Mouse (Mus musculus) stomach, embryonic 16.5 days (tissue): ENCODE measurements around the gene Sde2. TPM values are rescaled to one million over a fixed set of nuclear protein-coding genes. Genes with fewer than 3 reads are reported as not detected.

Source experiments
- ATAC-seq: fragments of 200-750 bp; cut with Nextera tagmentation; 2 replicates; pipeline ENCODE4 v1.8.0; 2017; ENCODE audit warnings: moderate number of reproducible peaks, moderate TSS enrichment; ENCODE audit not compliant: insufficient read depth, low FRiP score
- H3K27ac ChIP-seq: fragments of 300-500 bp; sonication (generic); 2 replicates; pipeline ENCODE4 v1.5.1; 2014; ENCODE audit warnings: low read length
- H3K27me3 ChIP-seq: fragments of 300-500 bp; sonication (generic); 2 replicates; pipeline ENCODE4 v1.6.1; 2014; ENCODE audit warnings: low read length, control low read depth, mixed read lengths; ENCODE audit not compliant: control insufficient read depth, insufficient read depth
- H3K36me3 ChIP-seq: fragments of 300-500 bp; sonication (generic); 2 replicates; pipeline ENCODE4 v1.6.1; 2014; ENCODE audit warnings: low read length; ENCODE audit not compliant: control insufficient read depth, insufficient read depth
- H3K4me1 ChIP-seq: fragments of 300-500 bp; sonication (generic); 2 replicates; pipeline ENCODE4 v1.6.1; 2014; ENCODE audit warnings: low read length, control low read depth, mixed read lengths; ENCODE audit not compliant: control insufficient read depth, insufficient read depth
- H3K4me2 ChIP-seq: fragments of 300-500 bp; sonication (generic); 2 replicates; pipeline ENCODE4 v1.6.1; 2014; ENCODE audit warnings: low read depth, low read length, mixed read lengths
- H3K4me3 ChIP-seq: fragments of 300-500 bp; sonication (generic); replicated peaks from 2 replicates; pipeline ENCODE4 v1.5.1; 2014; ENCODE audit warnings: mild to moderate bottlenecking, low read length
- H3K9ac ChIP-seq: fragments of 300-500 bp; sonication (generic); 2 replicates; pipeline ENCODE4 v1.6.1; 2014; ENCODE audit warnings: low read length
- H3K9me3 ChIP-seq: fragments of 300-500 bp; sonication (generic); replicated peaks from 2 replicates; pipeline ENCODE4 v1.6.1; 2016; ENCODE audit warnings: low read length, control low read depth; ENCODE audit not compliant: control insufficient read depth
- WGBS: fragments of 180-500 bp; shearing (Covaris S2); extraction: QIAGEN DNeasy Blood & Tissue Kit; methylation state at CpG from one replicate; pipeline ENCODE4 v1.1.7; 2014; 5-methylcytosine and 5-hydroxymethylcytosine counted together
- polyA plus RNA-seq: library from polyadenylated mRNA; unstranded; fragments of >200 nt; fragmentation: Nextera tagmentation; extraction: Ambion mirVana; gene quantifications from 2 replicates; pipeline ENCODE4 v1.2.1, GENCODE M21; 2015

Sde2 gene
- polyA plus RNA-seq: 34.9 and 36.5 TPM in 2 replicates

DNA sequence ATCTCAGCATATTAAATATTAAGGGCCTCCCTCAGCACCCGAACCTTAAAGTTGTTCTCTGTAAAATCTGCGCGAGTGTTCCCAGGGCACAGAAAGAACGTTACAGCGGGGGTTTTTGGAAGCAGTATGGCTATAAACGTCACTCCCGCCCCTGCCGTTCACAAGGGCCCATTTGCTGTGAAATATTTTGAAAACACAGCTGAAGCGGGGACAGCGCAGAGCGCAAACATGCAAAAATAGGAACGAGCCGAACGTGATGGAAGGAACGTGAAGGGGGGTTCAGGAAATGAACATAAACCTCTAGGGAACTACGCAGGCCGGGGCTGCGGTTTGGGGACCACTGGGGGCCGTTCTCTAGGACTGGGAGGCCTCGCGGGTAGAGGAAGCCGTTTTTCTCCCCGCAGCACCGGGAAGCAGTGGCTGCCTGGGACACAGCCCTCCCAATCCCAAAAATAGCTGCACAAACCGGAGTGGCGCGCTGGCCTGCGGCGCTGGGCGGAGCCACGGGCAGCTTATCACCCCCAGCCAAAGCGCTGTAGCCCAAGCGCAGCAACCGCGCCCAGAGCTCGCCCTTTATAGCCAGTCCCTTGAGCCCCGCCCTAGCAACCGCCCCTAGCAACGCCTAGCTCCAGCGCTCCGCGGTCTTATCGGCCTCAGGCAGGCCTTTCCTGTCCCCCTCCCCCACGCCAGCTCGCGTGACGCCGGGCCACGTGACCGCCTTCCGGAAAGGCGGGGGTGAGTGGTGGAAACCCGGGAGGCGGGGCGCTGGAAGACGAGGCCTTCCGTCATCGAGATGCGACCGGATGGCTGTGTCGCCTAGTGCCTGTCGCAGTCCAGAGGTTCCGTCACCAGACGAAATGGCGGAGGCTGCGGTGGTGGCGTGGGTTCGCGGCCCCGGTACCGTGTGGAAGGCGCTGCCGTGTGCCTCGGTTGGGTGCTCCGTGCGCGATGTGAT lies at the start of gene Sde2:
Sde2 (plus strand) TSS at position 812 of the 955 bp plus-strand sequence.
- H3K4me3 ChIP-seq: peak within 1 kb of the TSS; percentile 82
- peak within 1 kb of the TSS; percentile 82 for H3K4me2 ChIP-seq
- under 1% methylated on average over 77 of the region's 77 CpGs for WGBS
- no peaks in the 10 kb centered on the region for H3K27me3 ChIP-seq
- H3K9ac ChIP-seq: peak within 1 kb of the TSS; percentile 87
- no peaks in the 10 kb centered on the region for H3K9me3 ChIP-seq
- peaks cover 27% of the 10 kb centered on the region for H3K4me1 ChIP-seq
- H3K27ac ChIP-seq: peak within 1 kb of the TSS; percentile 100
- H3K36me3 ChIP-seq: no peaks in the 10 kb centered on the region
- peak; percentile 99 for ATAC-seq

DNA sequence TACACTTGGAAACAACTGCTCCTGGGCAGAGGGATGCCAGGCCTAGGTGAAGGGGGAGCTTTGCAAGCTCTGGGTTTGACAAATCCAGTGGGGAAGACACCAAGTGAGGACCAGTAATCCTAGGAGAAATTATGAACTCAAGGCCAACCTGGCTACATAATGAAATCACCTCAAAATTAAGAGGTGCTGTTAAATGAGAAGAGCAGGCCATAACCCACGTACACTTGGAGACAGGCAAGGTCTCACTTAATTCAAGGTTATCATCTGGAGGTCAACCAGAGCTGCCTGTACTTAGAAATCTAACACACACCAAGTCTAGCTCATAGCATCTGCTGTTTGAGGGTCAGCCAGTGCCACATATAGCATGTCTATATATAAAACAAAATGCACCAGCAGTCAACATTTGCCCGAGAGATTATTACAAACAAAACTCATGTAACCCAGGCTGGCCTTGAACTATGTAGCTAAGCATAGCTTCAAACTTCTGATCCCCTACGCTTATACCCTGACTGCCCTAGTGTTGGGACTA lies 49.4 kb upstream of the Sde2 start:
- Histone ChIP-seq H3K27me3 (no peaks in the 10 kb centered on the region), H3K9me3 (no peaks in the 10 kb centered on the region), H3K4me2 (no peak overlapping the region), H3K9ac (no peak overlapping the region), H3K27ac (no peak overlapping the region), H3K36me3 (peaks cover 43% of the 10 kb centered on the region), H3K4me3 (no peak overlapping the region), H3K4me1 (no peaks in the 10 kb centered on the region)
- ATAC-seq: no peak
- WGBS: 62% methylated on average over 3 of the region's 3 CpGs

DNA sequence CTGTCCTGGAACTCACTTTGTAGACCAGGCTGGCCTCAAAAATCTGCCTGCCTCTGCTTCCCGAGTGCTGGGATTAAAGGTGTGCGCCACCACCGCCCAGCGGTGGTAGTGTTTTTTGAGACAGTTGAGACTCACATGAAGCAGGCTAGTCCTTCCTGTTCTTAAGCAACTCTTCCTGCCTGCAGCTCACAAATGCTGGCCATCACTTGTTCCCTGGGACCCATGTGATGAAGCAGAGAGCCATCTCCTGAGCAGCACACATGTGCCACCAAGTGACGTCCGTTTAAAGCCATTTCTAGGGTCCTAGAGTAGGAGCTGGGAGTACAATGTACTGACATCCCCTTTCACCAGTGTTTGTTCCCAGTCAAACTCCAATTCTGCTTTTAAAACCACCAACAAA lies 47.0 kb upstream of the Sde2 start:
- no peaks in the 10 kb centered on the region; the same call in 1 of the 2 replicates for H3K4me1 ChIP-seq
- 94% methylated on average over 6 of the region's 6 CpGs for WGBS
- no peak for ATAC-seq
- no peaks in the 10 kb centered on the region for H3K27me3 ChIP-seq
- peaks cover 56% of the 10 kb centered on the region for H3K36me3 ChIP-seq
- no peak overlapping the region for H3K4me3 ChIP-seq
- H3K27ac ChIP-seq: no peak overlapping the region
- no peak overlapping the region for H3K4me2 ChIP-seq
- no peaks in the 10 kb centered on the region for H3K9me3 ChIP-seq
- H3K9ac ChIP-seq: no peak overlapping the region

DNA sequence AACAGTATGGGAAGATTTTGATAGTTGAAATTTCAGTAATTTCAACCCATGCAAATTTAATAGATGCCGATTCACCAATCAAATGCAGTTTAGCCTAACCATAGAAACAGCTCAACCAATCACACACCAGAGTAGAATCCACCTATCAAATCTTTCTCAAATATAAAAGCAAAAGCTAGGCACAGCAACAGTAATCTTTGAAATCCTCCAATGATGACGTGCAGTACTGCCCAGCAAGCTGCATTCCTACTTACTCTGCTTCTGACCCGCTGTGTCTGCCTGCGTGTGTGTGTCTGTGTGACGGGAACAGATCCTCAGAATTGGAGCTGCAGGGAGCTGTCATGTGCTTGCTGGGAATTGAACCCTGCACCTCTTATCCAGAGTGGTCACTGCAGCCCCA lies 42.1 kb upstream of the Sde2 start:
- Histone ChIP-seq H3K27ac (no peak overlapping the region), H3K36me3 (peaks cover 39% of the 10 kb centered on the region), H3K9ac (no peak overlapping the region), H3K4me3 (no peak overlapping the region), H3K4me1 (peaks cover 14% of the 10 kb centered on the region), H3K4me2 (no peak overlapping the region), H3K9me3 (no peaks in the 10 kb centered on the region), H3K27me3 (no peaks in the 10 kb centered on the region)
- no peak for ATAC-seq
- 77% methylated on average over 5 of the region's 5 CpGs for WGBS

DNA sequence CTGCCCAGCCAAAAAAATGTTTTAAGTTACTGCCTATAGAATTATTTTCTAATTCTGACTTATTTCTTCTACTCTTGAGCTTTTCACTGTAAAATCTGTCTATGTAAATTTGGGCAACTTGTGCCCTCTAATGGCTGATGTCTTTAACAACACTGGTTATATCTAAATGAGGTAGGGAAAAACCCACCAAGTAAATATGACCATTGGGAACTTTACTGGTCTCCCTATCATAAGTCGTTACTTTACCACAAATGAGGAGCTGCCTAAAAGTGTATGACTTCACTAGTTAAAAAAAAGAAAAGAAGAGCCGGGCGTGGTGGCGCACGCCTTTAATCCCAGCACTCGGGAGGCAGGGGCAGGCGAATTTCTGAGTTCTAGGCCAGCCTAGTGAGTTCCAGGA lies 40.0 kb upstream of the Sde2 start:
- H3K36me3 ChIP-seq: peaks cover 24% of the 10 kb centered on the region; the same call in 1 of the 2 replicates
- H3K9ac ChIP-seq: peak overlapping the region; percentile 46; the same call in 1 of the 2 replicates

DNA sequence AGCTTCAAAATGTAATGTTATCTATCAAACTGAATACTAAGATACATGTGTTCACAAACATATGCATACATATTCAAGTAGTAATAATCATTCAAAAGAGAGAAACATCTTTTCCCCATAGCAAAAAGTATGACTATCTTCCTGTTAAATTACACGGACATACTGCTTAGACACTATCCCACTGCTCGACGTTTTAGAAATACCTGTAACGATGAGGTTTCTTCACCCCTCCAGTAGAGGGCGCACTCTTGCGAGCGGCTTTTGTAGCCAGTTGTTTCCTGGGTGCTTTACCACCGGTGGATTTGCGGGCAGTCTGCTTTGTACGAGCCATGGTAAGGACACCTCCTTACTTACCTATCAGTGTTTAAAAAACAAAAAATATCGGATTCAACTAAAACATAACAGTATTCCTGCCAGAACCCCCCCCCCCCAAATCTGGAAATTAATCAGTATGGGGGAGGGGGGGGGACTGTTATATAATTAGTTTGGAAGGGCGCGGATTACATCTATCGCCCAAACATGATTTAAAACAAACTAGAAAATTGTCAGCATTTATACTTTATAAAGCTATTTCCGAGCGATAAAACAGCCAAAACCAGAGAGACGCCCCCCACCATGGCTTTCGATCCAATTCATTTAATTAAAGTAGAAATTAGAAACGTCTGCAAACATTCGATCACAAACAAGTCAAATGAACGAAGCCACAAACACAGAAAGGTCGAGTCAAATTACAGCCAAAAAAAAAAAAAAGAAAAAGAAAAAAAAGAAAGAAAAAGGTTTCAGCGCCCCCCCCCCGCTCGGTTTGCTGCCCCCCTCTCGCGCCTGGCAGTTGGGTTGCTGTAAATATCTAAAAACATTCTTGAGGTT lies 39.1 kb upstream of the Sde2 start:
- Histone ChIP-seq H3K9ac (peak overlapping the region; percentile 100), H3K4me2 (peak overlapping the region; percentile 53), H3K4me1 (peaks cover 22% of the 10 kb centered on the region), H3K4me3 (peak overlapping the region; percentile 88), H3K36me3 (peaks cover 18% of the 10 kb centered on the region; the same call in 1 of the 2 replicates), H3K27ac (peak overlapping the region; percentile 100), H3K27me3 (no peaks in the 10 kb centered on the region), H3K9me3 (no peaks in the 10 kb centered on the region)
- no peak for ATAC-seq
- under 1% methylated on average over 27 of the region's 27 CpGs for WGBS

More for the DNA sequence above, 40.0 kb upstream of the Sde2 start:
- peaks cover 22% of the 10 kb centered on the region for H3K4me1 ChIP-seq
- H3K9me3 ChIP-seq: no peaks in the 10 kb centered on the region
- no peak for ATAC-seq
- H3K4me3 ChIP-seq: peak overlapping the region; percentile 36
- no peak overlapping the region for H3K27ac ChIP-seq
- H3K4me2 ChIP-seq: peak overlapping the region; percentile 53
- WGBS: 55% methylated on average over 7 of the region's 7 CpGs
- H3K27me3 ChIP-seq: no peaks in the 10 kb centered on the region

DNA sequence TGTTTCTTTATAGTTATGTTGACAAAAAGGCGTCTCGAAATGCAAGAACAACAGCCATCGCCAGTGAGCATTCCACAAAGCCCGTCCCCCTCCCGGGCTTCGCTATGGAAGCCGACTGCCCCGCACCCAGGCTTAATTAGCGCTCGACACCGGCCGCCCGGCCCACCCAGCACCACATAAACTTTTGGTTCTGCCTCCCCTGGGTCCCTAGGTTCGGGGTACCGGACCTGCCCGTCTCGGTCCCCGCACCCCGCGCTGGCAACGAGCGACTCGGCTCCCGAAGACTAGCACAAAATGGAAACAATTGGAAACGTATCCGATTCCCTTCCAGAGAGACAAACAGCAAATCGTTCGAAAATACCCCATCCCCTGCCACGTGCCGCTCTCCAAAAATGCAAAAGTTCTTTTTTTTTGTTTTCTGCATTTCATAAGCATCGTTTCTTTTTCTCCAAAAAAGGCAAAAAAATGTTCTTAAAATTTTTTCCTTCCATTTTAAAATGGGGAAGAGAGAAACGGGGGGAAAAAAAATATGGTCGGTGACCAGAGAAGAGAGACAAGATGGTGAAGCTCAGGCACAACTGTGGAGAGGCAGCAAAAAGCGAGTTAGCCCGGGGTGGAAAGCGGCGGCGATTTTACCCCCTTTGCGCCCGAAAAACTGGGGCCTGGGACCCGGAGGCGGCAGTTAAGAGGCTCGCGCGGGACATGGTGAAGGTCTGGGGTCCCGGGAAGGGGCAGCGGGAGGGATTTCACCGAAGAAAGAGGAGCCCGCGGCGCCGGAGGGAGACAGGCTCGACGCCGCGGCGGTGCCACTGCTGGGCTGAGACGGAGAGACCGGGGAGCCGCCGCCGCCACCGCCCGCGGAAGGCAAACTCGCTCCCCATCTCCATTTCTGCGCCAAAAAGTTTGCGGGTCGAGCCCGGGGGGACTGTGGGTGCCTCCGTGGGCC lies 38.2 kb upstream of the Sde2 start:
- H3K4me1 ChIP-seq: peaks cover 22% of the 10 kb centered on the region
- H3K27me3 ChIP-seq: no peaks in the 10 kb centered on the region
- under 1% methylated on average over 71 of the region's 71 CpGs for WGBS
- H3K4me3 ChIP-seq: peak overlapping the region; percentile 88
- peak overlapping the region; percentile 53 for H3K4me2 ChIP-seq
- H3K36me3 ChIP-seq: peaks cover 13% of the 10 kb centered on the region; the same call in 1 of the 2 replicates
- no peaks in the 10 kb centered on the region for H3K9me3 ChIP-seq
- H3K9ac ChIP-seq: peak overlapping the region; percentile 100
- ATAC-seq: peak; percentile 21; the same call in 1 of the 2 replicates
- H3K27ac ChIP-seq: peak overlapping the region; percentile 100

DNA sequence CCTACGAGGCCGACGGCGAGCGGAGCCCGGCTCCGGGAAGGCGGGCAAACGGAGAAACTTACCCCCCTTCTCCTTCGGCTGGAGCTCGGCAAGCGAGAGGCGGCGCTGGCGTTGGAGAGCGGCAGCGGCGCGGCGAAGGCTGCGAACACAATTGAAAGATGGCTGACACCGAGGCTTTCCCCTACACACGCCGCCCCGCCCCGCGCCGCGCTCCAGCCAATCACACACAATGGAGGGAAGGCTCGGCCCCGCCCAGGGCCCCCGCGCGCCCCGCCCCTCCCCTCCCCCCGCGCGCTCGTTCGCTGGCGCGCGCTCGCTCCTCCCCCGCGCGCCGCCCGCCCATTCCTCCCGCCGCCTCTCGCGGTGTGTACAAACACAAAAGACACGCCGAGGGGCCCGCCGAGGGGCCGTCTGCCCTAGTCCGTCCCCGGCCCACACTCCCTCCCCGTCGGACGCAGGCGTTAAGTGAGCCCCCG lies 37.5 kb upstream of the Sde2 start:
- WGBS: 1% methylated on average over 57 of the region's 65 CpGs

More for the DNA sequence above, 37.5 kb upstream of the Sde2 start:
- H3K9me3 ChIP-seq: no peaks in the 10 kb centered on the region
- H3K4me3 ChIP-seq: peak overlapping the region; percentile 88
- H3K9ac ChIP-seq: peak overlapping the region; percentile 100
- peaks cover 22% of the 10 kb centered on the region for H3K4me1 ChIP-seq
- ATAC-seq: peak; percentile 97
- peaks cover 8% of the 10 kb centered on the region; the same call in 1 of the 2 replicates for H3K36me3 ChIP-seq
- peak overlapping the region; percentile 55 for H3K4me2 ChIP-seq
- H3K27ac ChIP-seq: peak overlapping the region; percentile 100
- no peaks in the 10 kb centered on the region for H3K27me3 ChIP-seq
